Mouse (Mus musculus): Measurements from ENCODE around the gene Lst1. TPM values are rescaled to one million over a fixed set of nuclear protein-coding genes. Genes with fewer than 3 reads are reported as not detected.
"Not testable (repeated sequence)": the region's sequence is repeated elsewhere in the genome, so short reads cannot be mapped to it uniquely, and the experiment has no call there.

The Lst1 gene
- 11.6 and 14.1 TPM in 2 replicates for polyA plus RNA-seq (2014; fragmentation: Nextera tagmentation; extraction: Ambion mirVana)

DNA sequence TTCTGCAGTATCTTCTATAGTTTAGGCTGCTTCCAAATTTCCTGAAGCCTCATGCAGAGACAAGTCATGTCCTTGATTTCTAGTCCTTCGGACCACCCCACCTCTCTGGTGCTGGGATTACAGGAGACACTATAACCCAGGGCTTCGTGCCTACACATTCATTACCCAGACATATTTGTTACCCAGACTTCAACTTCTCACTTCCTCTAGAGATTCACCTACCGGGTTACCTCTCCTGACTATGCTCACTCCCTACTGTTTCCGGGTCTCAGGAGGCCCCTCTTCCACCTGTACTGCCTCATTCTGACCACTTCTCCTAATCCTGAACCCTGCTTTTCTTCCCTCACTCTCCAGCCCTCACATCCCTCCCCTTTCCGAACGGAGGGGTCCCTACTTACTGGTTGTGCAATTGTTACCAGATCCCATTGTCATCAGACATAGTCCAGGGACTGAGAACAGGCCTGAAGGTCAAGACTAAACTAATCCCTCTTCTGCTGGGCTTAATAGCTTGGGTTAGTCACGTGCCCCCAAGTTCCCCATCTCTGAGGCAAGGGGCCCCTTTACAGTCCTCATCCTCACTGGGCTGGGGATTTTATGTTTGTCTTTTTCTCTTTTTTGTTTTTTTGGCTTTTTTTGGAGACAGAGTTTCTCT is at the start of gene Lst1:
Gene Lst1 (minus strand): TSS at position 481 of the 652 bp plus-strand sequence.
- Histone ChIP-seq H3K27me3 (ENCODE audit: insufficient read depth, low read length) (no peaks in the 10 kb centered on the region), H3K4me1 (ENCODE audit: insufficient read depth) (peaks cover 3% of the 10 kb centered on the region; the same call in 1 of the 2 replicates), H3K9me3 (ENCODE audit: low read depth, low read length) (no peaks in the 10 kb centered on the region), H3K27ac (ENCODE audit: low read depth) (no peak within 1 kb of the TSS), H3K36me3 (ENCODE audit: insufficient read depth) (no peaks in the 10 kb centered on the region), H3K9ac (no peak within 1 kb of the TSS), H3K4me2 (no peak within 1 kb of the TSS), H3K4me3 (ENCODE audit: low read depth, low read length) (no peak within 1 kb of the TSS)
- DNase-seq = no peak
- 67% methylated on average over 7 of the region's 7 CpGs for WGBS
- no peak for TF ChIP-seq CTCF (IDR thresholded peaks at IDR 0.05; ENCODE audit: low read depth)
- no peak for ATAC-seq (ENCODE audit: insufficient read depth)

DNA sequence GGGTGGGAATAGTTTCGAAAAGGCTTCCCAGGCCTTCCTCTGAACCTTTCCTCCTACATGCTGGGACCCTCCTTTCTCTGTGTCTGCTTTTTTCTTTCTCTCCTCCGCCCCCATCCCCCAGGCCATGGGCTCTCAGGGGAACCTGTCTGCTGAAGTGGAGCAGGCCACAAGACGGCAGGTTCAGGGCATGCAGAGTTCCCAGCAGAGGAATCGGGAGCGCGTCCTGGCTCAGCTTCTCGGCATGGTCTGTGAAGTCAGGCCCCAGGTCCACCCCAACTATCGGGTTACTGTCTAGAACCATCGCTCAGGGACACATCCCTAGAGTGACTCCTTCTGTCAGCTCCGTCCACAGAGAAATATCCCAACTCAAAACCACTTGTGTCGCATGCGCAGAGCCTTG is 49.3 kb upstream of the Lst1 start:
- DNase-seq = no peak
- no peaks in the 10 kb centered on the region for H3K9me3 ChIP-seq (ENCODE audit: low read depth, low read length)
- WGBS = 86% methylated on average over 12 of the region's 12 CpGs
- no peak for TF ChIP-seq CTCF (IDR thresholded peaks at IDR 0.05; ENCODE audit: low read depth)
- no peak overlapping the region for H3K9ac ChIP-seq
- ATAC-seq (ENCODE audit: insufficient read depth) = no peak
- peaks cover 5% of the 10 kb centered on the region; the same call in 1 of the 2 replicates for H3K36me3 ChIP-seq (ENCODE audit: insufficient read depth)
- peaks cover 18% of the 10 kb centered on the region; the same call in 1 of the 2 replicates for H3K4me1 ChIP-seq (ENCODE audit: insufficient read depth)
- H3K4me3 ChIP-seq (ENCODE audit: low read depth, low read length) = no peak overlapping the region
- H3K27ac ChIP-seq (ENCODE audit: low read depth) = no peak overlapping the region
- H3K27me3 ChIP-seq (ENCODE audit: insufficient read depth, low read length) = no peaks in the 10 kb centered on the region
- H3K4me2 ChIP-seq = no peak overlapping the region

DNA sequence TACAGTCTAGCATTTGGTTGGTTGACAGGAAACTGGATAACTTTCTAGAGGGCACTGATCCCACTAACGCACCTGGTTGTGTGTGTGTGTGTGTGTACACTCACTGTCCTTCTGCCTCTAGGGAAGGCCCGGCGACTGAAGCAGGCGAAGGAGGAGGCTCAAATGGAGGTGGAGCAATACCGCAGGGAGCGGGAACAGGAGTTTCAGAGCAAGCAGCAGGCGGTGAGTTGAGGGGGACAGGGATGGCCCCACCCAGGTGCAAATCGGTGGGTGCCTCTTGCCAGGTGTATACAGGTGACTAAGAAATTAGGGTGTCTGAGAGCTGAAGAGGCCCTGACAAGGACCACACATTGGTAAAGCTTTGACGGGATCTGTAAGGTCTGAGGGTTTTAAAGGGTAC is 48.8 kb upstream of the Lst1 start:
- Histone ChIP-seq H3K27me3 (ENCODE audit: insufficient read depth, low read length) (no peaks in the 10 kb centered on the region), H3K4me1 (ENCODE audit: insufficient read depth) (peaks cover 19% of the 10 kb centered on the region; the same call in 1 of the 2 replicates), H3K9ac (no peak overlapping the region), H3K4me3 (ENCODE audit: low read depth, low read length) (no peak overlapping the region), H3K4me2 (no peak overlapping the region), H3K27ac (ENCODE audit: low read depth) (no peak overlapping the region), H3K36me3 (ENCODE audit: insufficient read depth) (peaks cover 7% of the 10 kb centered on the region; the same call in 1 of the 2 replicates), H3K9me3 (ENCODE audit: low read depth, low read length) (no peaks in the 10 kb centered on the region)
- 72% methylated on average over 9 of the region's 9 CpGs for WGBS
- DNase-seq (no peak), ATAC-seq (ENCODE audit: insufficient read depth) (no peak)
- no peak for TF ChIP-seq CTCF (IDR thresholded peaks at IDR 0.05; ENCODE audit: low read depth)

DNA sequence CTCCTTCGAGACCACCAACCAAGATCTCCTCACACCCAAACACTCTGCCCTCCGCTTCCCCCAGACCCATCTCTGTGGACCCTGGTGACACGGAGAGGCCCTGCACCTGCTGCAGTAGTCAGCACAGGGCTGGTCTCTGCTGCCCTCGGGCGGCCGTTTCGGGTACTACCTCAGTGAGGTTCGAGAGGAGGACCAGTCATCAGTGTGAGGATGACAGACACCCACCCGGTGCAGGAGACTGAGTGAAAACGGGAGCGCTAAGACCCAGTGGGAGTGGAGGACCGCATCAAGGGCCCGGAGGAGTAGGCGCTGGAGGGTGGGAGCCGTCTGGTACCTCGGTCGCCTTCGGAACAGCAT is 48.1 kb upstream of the Lst1 start:
- Histone ChIP-seq H3K36me3 (ENCODE audit: insufficient read depth) (peaks cover 8% of the 10 kb centered on the region; the same call in 1 of the 2 replicates), H3K9ac (peak overlapping the region; percentile 86), H3K9me3 (ENCODE audit: low read depth, low read length) (no peaks in the 10 kb centered on the region), H3K4me1 (ENCODE audit: insufficient read depth) (peaks cover 19% of the 10 kb centered on the region; the same call in 1 of the 2 replicates), H3K4me3 (ENCODE audit: low read depth, low read length) (peak overlapping the region; percentile 65), H3K27me3 (ENCODE audit: insufficient read depth, low read length) (no peaks in the 10 kb centered on the region), H3K27ac (ENCODE audit: low read depth) (peak overlapping the region; percentile 97), H3K4me2 (peak overlapping the region; percentile 71)
- ATAC-seq (ENCODE audit: insufficient read depth) (peak; percentile 53), DNase-seq (peak; percentile 97)
- peak; percentile 99 for TF ChIP-seq CTCF (IDR thresholded peaks at IDR 0.05; ENCODE audit: low read depth)
- WGBS = under 1% methylated on average over 18 of the region's 18 CpGs

DNA sequence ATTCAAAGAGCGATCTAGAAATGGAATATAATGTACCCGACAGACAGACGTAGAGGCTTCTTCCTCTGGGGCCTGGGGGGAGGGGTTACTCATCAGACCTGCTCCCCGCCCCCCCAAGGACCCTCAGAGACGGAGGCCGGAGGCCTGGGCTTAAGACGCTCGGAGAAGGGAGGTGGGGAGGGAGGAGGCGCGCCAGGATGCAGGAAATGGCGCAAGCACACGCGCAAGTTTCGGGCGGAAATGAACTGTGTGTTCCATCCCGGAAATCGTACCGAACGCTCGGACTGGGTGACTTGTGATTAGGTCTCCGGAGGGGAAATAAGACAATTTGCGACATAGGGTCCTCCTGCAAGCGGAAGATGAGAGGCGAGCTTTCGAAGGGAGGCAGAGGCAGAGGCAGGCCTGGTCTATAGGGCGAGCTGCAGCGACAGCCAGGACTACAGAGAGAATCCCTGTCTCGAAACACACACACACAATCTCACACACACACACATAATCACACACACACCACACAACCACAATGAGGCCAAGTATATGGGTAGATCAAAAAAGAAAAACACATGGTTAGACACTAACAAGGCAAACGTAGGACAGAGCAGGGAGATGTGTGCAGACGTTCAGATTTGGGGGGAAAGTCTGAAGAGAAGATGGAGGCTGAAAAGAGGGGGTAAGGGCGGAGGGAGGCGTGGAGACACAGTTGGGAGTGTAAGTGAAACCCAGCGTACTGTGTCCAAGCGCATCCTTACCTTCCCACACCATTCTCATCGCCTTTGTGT is 47.6 kb upstream of the Lst1 start, which contains the start of gene Nfkbil1:
Gene Nfkbil1 (minus strand): TSS at position 179 of the 776 bp plus-strand sequence.
- Histone ChIP-seq H3K4me3 (ENCODE audit: low read depth, low read length) (peak within 1 kb of the TSS; percentile 65), H3K27me3 (ENCODE audit: insufficient read depth, low read length) (no peaks in the 10 kb centered on the region), H3K4me1 (ENCODE audit: insufficient read depth) (peaks cover 16% of the 10 kb centered on the region; the same call in 1 of the 2 replicates), H3K9ac (peak within 1 kb of the TSS; percentile 86), H3K36me3 (ENCODE audit: insufficient read depth) (peaks cover 13% of the 10 kb centered on the region), H3K4me2 (peak within 1 kb of the TSS; percentile 71), H3K27ac (ENCODE audit: low read depth) (peak within 1 kb of the TSS; percentile 97), H3K9me3 (ENCODE audit: low read depth, low read length) (no peaks in the 10 kb centered on the region)
- WGBS = under 1% methylated on average over 35 of the region's 35 CpGs
- ATAC-seq (ENCODE audit: insufficient read depth) (peak; percentile 85), DNase-seq (peak; percentile 97)
- no peak for TF ChIP-seq CTCF (IDR thresholded peaks at IDR 0.05; ENCODE audit: low read depth)

DNA sequence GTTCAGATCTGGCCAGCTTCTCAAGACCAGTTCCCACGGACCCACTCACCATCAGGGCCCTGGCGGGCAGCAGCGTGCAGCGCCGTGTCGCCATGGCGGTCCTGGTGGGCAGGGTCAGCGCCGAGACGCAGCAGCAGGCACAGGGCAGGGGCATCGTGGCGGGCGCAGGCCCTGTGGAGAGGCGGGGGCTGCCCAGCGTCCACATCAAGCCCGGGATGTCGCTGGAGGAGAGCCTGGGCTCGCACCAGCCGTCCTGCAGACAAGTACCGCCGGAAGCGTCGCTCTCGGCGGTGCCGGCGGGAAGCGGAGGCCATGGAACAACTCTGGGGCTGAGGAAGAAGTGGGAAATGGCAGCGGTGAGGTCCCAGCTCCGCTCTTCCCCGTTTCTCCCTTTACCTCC is 46.7 kb upstream of the Lst1 start:
- Histone ChIP-seq H3K36me3 (ENCODE audit: insufficient read depth) (peaks cover 20% of the 10 kb centered on the region), H3K9me3 (ENCODE audit: low read depth, low read length) (no peaks in the 10 kb centered on the region), H3K27me3 (ENCODE audit: insufficient read depth, low read length) (no peaks in the 10 kb centered on the region), H3K4me1 (ENCODE audit: insufficient read depth) (peaks cover 13% of the 10 kb centered on the region; the same call in 1 of the 2 replicates), H3K9ac (peak overlapping the region; percentile 86), H3K4me2 (peak overlapping the region; percentile 71), H3K4me3 (ENCODE audit: low read depth, low read length) (peak overlapping the region; percentile 65), H3K27ac (ENCODE audit: low read depth) (peak overlapping the region; percentile 97)
- no peak for TF ChIP-seq CTCF (IDR thresholded peaks at IDR 0.05; ENCODE audit: low read depth)
- 4% methylated on average over 31 of the region's 31 CpGs for WGBS
- DNase-seq (peak; percentile 76), ATAC-seq (ENCODE audit: insufficient read depth) (peak; percentile 25)

DNA sequence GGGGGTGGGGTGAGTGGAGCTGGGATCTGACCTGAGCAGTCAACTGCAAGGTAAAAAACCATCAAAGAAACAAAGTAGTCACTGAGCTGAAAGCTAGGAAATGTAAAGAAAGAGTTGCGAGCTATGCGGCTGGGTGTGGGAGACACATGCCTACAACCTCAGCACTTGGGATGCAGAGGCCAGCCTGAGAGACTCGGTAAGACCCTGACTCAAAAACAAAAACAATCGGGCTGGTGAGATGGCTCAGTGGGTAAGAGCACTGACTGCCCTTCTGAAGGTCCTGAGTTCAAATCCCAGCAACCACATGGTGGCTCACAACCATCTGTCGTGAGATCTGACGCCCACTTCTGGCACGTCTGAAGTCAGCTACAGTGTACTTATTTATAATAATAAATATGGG is 45.9 kb upstream of the Lst1 start:
- not testable (repeated sequence) for H3K9ac ChIP-seq; ATAC-seq (ENCODE audit: insufficient read depth); H3K9me3 ChIP-seq (ENCODE audit: low read depth, low read length); H3K27me3 ChIP-seq (ENCODE audit: insufficient read depth, low read length); DNase-seq
- peaks cover 28% of the 10 kb centered on the region for H3K36me3 ChIP-seq (ENCODE audit: insufficient read depth)
- H3K4me1 ChIP-seq (ENCODE audit: insufficient read depth) = peaks cover 13% of the 10 kb centered on the region; the same call in 1 of the 2 replicates
- peak overlapping the region; percentile 65 for H3K4me3 ChIP-seq (ENCODE audit: low read depth, low read length)
- peak overlapping the region; percentile 97 for H3K27ac ChIP-seq (ENCODE audit: low read depth)
- H3K4me2 ChIP-seq = peak overlapping the region; percentile 71
- 76% methylated on average over 7 of the region's 7 CpGs for WGBS
